Comparison of ENCODE assay signal across 9 mouse cellular contexts in genomic region chr2:33919934-33920615, GRCm38 (mm10). TPM values are rescaled to one million over a fixed set of nuclear protein-coding genes. Genes with fewer than 3 reads are reported as not detected.
DNase-seq lines count a peak whose midpoint lies in the region; ATAC-seq and TF ChIP-seq lines count a peak whose summit lies in the region.
"Had no signal": no experiment of that assay in that cellular context is flagged by ENCODE, and none has a peak within 500 bp of the region (broad histone marks: within the 10 kb centered on the region; RNA-seq: fewer than 3 reads in every experiment).

No protein-coding gene starts in this region.

- ATAC-seq in lung, embryonic 14.5 days (ENCODE audit: insufficient read depth), result peak; percentile 88
- no peak for ATAC-seq in heart, embryonic 16.5 days (replicated peaks; ENCODE audit: extremely low read depth, insufficient read depth, low FRiP score)
- peak; percentile 51; the same call in 1 of the 2 replicates for ATAC-seq in stomach, embryonic 15.5 days (ENCODE audit: insufficient read depth, low FRiP score, low read depth)
- ATAC-seq: Patski had no signal

- TF ChIP-seq POLR2A in lung, adult 2 months (IDR thresholded peaks at IDR 0.05; ENCODE audit: borderline replicate concordance, extremely low read depth, low read depth, low read length), result no peak

- H3K4me2 ChIP-seq in lung, embryonic 14.5 days, result peak overlapping the region; percentile 40
- peak overlapping the region; percentile 47 for H3K4me2 ChIP-seq in heart, embryonic 16.5 days (ENCODE audit: low read depth, low read length)
- H3K4me2 ChIP-seq in stomach, embryonic 15.5 days, result peak overlapping the region; percentile 20; the same call in 1 of the 2 replicates

- H3K4me3 ChIP-seq in lung, embryonic 14.5 days (ENCODE audit: low read depth, low read length), result no peak overlapping the region
- H3K4me3 ChIP-seq in lung, adult 2 months (replicated peaks; ENCODE audit: extremely low read depth, low read depth, low read length), result no peak overlapping the region
- H3K4me3 ChIP-seq in heart, embryonic 16.5 days (ENCODE audit: low read length), result peak overlapping the region; percentile 5; the same call in 1 of the 2 replicates
- no peak overlapping the region for H3K4me3 ChIP-seq in stomach, embryonic 15.5 days (replicated peaks)

- peak; percentile 6; the same call in 1 of the 2 replicates for TF ChIP-seq CTCF in lung, embryonic 14.5 days (IDR thresholded peaks at IDR 0.05; ENCODE audit: low read depth)
- TF ChIP-seq CTCF in lung, adult 2 months (IDR thresholded peaks at IDR 0.05; ENCODE audit: insufficient read depth, low read length), result no peak

- H3K27ac ChIP-seq in lung, embryonic 14.5 days (ENCODE audit: low read depth), result peak overlapping the region; percentile 73
- no peak overlapping the region for H3K27ac ChIP-seq in heart, embryonic 16.5 days (ENCODE audit: low read length)
- H3K27ac ChIP-seq in stomach, embryonic 15.5 days, result peak overlapping the region; percentile 67

- H3K9me3 ChIP-seq in lung, embryonic 14.5 days (ENCODE audit: low read depth, low read length), result no peaks in the 10 kb centered on the region
- H3K9me3 ChIP-seq in heart, embryonic 16.5 days (replicated peaks; ENCODE audit: control insufficient read depth, low read length), result no peaks in the 10 kb centered on the region; the same call in 1 of the 2 replicates
- no peaks in the 10 kb centered on the region for H3K9me3 ChIP-seq in stomach, embryonic 15.5 days

- peak; percentile 88 for DNase-seq in lung, embryonic 14.5 days
- DNase-seq in lung, adult 2 months, result no peak
- peak; percentile 81 to 87 for DNase-seq in kidney, postnatal 4 days
- DNase-seq in layer of hippocampus, adult 8-10 months (ENCODE audit: low spot score in 2 of 2), result no peak
- no peak for DNase-seq in frontal cortex, postnatal 36 days (ENCODE audit: low spot score in 2 of 2)
- no peak for DNase-seq in adrenal gland, adult 2 months

- no peaks in the 10 kb centered on the region for H3K27me3 ChIP-seq in lung, embryonic 14.5 days (ENCODE audit: insufficient read depth, low read length)
- peaks cover 24% of the 10 kb centered on the region for H3K27me3 ChIP-seq in heart, embryonic 16.5 days (ENCODE audit: control insufficient read depth, insufficient read depth, low read length)
- H3K27me3 ChIP-seq in stomach, embryonic 15.5 days (replicated peaks), result no peaks in the 10 kb centered on the region; the same call in 1 of the 2 replicates

- 19% methylated on average over 22 of the region's 22 CpGs for WGBS in lung, embryonic 14.5 days
- 58% methylated on average over 22 of the region's 22 CpGs for WGBS in lung, adult 2 months
- WGBS in heart, embryonic 16.5 days, result 30% methylated on average over 22 of the region's 22 CpGs
- WGBS in stomach, embryonic 15.5 days, result 18% methylated on average over 22 of the region's 22 CpGs

- H3K4me1 ChIP-seq in lung, embryonic 14.5 days (ENCODE audit: insufficient read depth), result peaks cover 8% of the 10 kb centered on the region; the same call in 1 of the 2 replicates
- H3K4me1 ChIP-seq in lung, adult 2 months (ENCODE audit: control insufficient read depth, insufficient read depth, low read length), result no peaks in the 10 kb centered on the region
- H3K4me1 ChIP-seq in heart, embryonic 16.5 days (ENCODE audit: control insufficient read depth, insufficient read depth, low read length), result peaks cover 6% of the 10 kb centered on the region; the same call in 1 of the 2 replicates
- H3K4me1 ChIP-seq in stomach, embryonic 15.5 days, result peaks cover 6% of the 10 kb centered on the region; the same call in 1 of the 2 replicates

- no peak overlapping the region for H3K9ac ChIP-seq in lung, embryonic 14.5 days
- H3K9ac ChIP-seq in heart, embryonic 16.5 days (ENCODE audit: low read length), result no peak overlapping the region
- H3K9ac ChIP-seq in stomach, embryonic 15.5 days, result no peak overlapping the region

- H3K36me3 ChIP-seq in lung, embryonic 14.5 days (ENCODE audit: insufficient read depth), result no peaks in the 10 kb centered on the region
- H3K36me3 ChIP-seq in heart, embryonic 16.5 days (ENCODE audit: control insufficient read depth, insufficient read depth), result no peaks in the 10 kb centered on the region
- H3K36me3 ChIP-seq in stomach, embryonic 15.5 days, result no peaks in the 10 kb centered on the region

RNA-seq across cellular contexts. Expression of gene Mvb12b, which starts 32.3 kb away (rescaled TPM):
- polyA plus RNA-seq in lung, embryonic 14.5 days (2014; fragmentation: Nextera tagmentation; extraction: Ambion mirVana), result 20.7 and 24.8 TPM in 2 replicates
- 47.0 and 49.9 TPM in 2 replicates for polyA plus RNA-seq in lung, adult 2 months (2012; rRNA removed)
- 10.1 and 10.9 TPM in 2 replicates for polyA plus RNA-seq in heart, embryonic 16.5 days (2015; fragmentation: Nextera tagmentation; extraction: Ambion mirVana)
- 17.8 and 19.9 TPM in 2 replicates for polyA plus RNA-seq in stomach, embryonic 15.5 days (2015; fragmentation: Nextera tagmentation; extraction: Ambion mirVana)
- 10 to 100 TPM; 82.6 to 92.2 (median 84.5) TPM for total RNA-seq in layer of hippocampus, adult 8-10 months (2022)
- 10 to 100 TPM; 16.3 to 23.3 TPM for total RNA-seq in adrenal gland, adult 2 months (2021)
- 27.8 and 41.3 TPM in 2 replicates for polyA plus RNA-seq in adrenal gland, adult 2 months (2012; rRNA removed)

Comparison
In these comparisons a context has a peak if more than half of its experiments do, and no peak if none do; other contexts are left out.
1. DNase-seq: peak in lung, embryonic 14.5 days (single experiment) and kidney, postnatal 4 days (2 of 2); none in lung, adult 2 months (single experiment), layer of hippocampus, adult 8-10 months (0 of 2), frontal cortex, postnatal 36 days (0 of 2) and adrenal gland, adult 2 months (single experiment).
2. Peak in every context shown above with its lines, with median percentiles within 50 percentile points of each other: H3K4me2 ChIP-seq.